Mouse (Mus musculus) embryonic fibroblast, embryonic 13.5 days (primary cell): Measurements from ENCODE around the gene Gm29776. TPM values are rescaled to one million over a fixed set of nuclear protein-coding genes. Genes with fewer than 3 reads are reported as not detected.

Source experiments
- H3K27ac ChIP-seq: 2 replicates; pipeline ENCODE4 v1.5.1; 2012; ENCODE audit warnings: low read length, control low read depth, inconsistent platforms; ENCODE audit not compliant: insufficient read depth
- H3K4me1 ChIP-seq: 2 replicates; pipeline ENCODE4 v1.6.1; 2011; ENCODE audit warnings: low read length; ENCODE audit not compliant: control insufficient read depth, insufficient read depth
- H3K4me3 ChIP-seq: 2 replicates; pipeline ENCODE4 v1.5.1; 2011; ENCODE audit warnings: mild to moderate bottlenecking, control low read depth, low read length; ENCODE audit not compliant: insufficient read depth
- CTCF ChIP-seq: IDR thresholded peaks from 2 replicates; pipeline ENCODE4 v1.5.1; 2011; ENCODE audit warnings: mild to moderate bottlenecking, control low read depth, low read length, moderate library complexity, borderline replicate concordance; ENCODE audit not compliant: insufficient read depth
- POLR2A ChIP-seq: IDR thresholded peaks from 2 replicates; pipeline ENCODE4 v1.6.1; 2011; ENCODE audit warnings: low read depth, mild to moderate bottlenecking, control low read depth, low read length, moderate library complexity
- polyA plus RNA-seq: library from polyadenylated mRNA; stranded (reverse); fragments of >200 nt; gene quantifications from 2 replicates; pipeline ENCODE4 v1.2.4, GENCODE M21; 2011; ENCODE audit warnings: low read depth; ENCODE audit not compliant: missing spikeins, insufficient read length

Gene Gm29776
- polyA plus RNA-seq, 1 experiment, result not detected

- TF ChIP-seq POLR2A (no peak), CTCF (no peak)
- Histone ChIP-seq H3K4me1 (peaks cover 6% of the 10 kb centered on the region), H3K4me3 (no peak within 1 kb of the TSS), H3K27ac (no peak within 1 kb of the TSS)
Measured at GRCm38 (mm10) chr14:54712074-54712473, 13.4 kb upstream of the Gm29776 start, which contains the start of gene Cebpe. Cebpe (minus strand) TSS chr14:54712174.

GRCm38 (mm10) chr14:54709054-54709453 lies 10.4 kb upstream of the Gm29776 start:
- no peak for TF ChIP-seq CTCF
- TF ChIP-seq POLR2A, result no peak
- Histone ChIP-seq H3K27ac (no peak overlapping the region), H3K4me3 (no peak overlapping the region), H3K4me1 (peaks cover 2% of the 10 kb centered on the region; the same call in 1 of the 2 replicates)

GRCm38 (mm10) chr14:54706589-54707320 lies 8.1 kb upstream of the Gm29776 start:
- no peak overlapping the region for H3K4me3 ChIP-seq
- no peaks in the 10 kb centered on the region for H3K4me1 ChIP-seq
- no peak overlapping the region for H3K27ac ChIP-seq
- TF ChIP-seq POLR2A (no peak), CTCF (no peak)

- H3K27ac ChIP-seq, result no peak overlapping the region
- TF ChIP-seq CTCF (no peak), POLR2A (no peak)
- no peak overlapping the region for H3K4me3 ChIP-seq
- H3K4me1 ChIP-seq, result no peaks in the 10 kb centered on the region
Measured at GRCm38 (mm10) chr14:54705844-54706243, 7.2 kb upstream of the Gm29776 start.

- TF ChIP-seq CTCF (no peak), POLR2A (no peak)
- no peaks in the 10 kb centered on the region for H3K4me1 ChIP-seq
- H3K27ac ChIP-seq, result no peak overlapping the region
- H3K4me3 ChIP-seq, result no peak overlapping the region
Measured at GRCm38 (mm10) chr14:54703207-54703606, 4.6 kb upstream of the Gm29776 start.

- H3K4me1 ChIP-seq, result no peaks in the 10 kb centered on the region
- TF ChIP-seq CTCF (peak; percentile 75; the same call in 1 of the 2 replicates), POLR2A (no peak)
- no peak overlapping the region for H3K4me3 ChIP-seq
- H3K27ac ChIP-seq, result no peak overlapping the region
Measured at GRCm38 (mm10) chr14:54701298-54701697, 2.7 kb upstream of the Gm29776 start.

- no peak for TF ChIP-seq CTCF
- no peak overlapping the region for H3K27ac ChIP-seq
Measured at GRCm38 (mm10) chr14:54699586-54699985, 953 bp upstream of the Gm29776 start.

GRCm38 (mm10) chr14:54696752-54697151 lies 1.9 kb downstream of the Gm29776 start:
- Histone ChIP-seq H3K4me1 (no peaks in the 10 kb centered on the region), H3K27ac (no peak overlapping the region), H3K4me3 (no peak overlapping the region)
- TF ChIP-seq POLR2A (no peak), CTCF (no peak)

More at GRCm38 (mm10) chr14:54699586-54699985, 953 bp upstream of the Gm29776 start:
- Histone ChIP-seq H3K4me1 (no peaks in the 10 kb centered on the region), H3K4me3 (no peak overlapping the region)

- H3K27ac ChIP-seq, result no peak overlapping the region
- H3K4me3 ChIP-seq, result no peak overlapping the region
- TF ChIP-seq POLR2A, result no peak
- no peak for TF ChIP-seq CTCF
- H3K4me1 ChIP-seq, result no peaks in the 10 kb centered on the region
Measured at GRCm38 (mm10) chr14:54695042-54695441, 3.6 kb downstream of the Gm29776 start.

GRCm38 (mm10) chr14:54687251-54687650 lies 11.4 kb downstream of the Gm29776 start:
- Histone ChIP-seq H3K27ac (peak overlapping the region; percentile 99), H3K4me3 (peak overlapping the region; percentile 82), H3K4me1 (peaks cover 4% of the 10 kb centered on the region)
- no peak for TF ChIP-seq CTCF
- no peak for TF ChIP-seq POLR2A
